Comparison of ENCODE assay signal across 22 mouse cellular contexts in genomic region chr1:146584181-146584580, GRCm38 (mm10).
DNase-seq lines count a peak whose midpoint lies in the region; ATAC-seq and TF ChIP-seq lines count a peak whose summit lies in the region.
"Had no signal": no experiment of that assay in that cellular context is flagged by ENCODE, and none has a peak within 500 bp of the region (broad histone marks: within the 10 kb centered on the region; RNA-seq: fewer than 3 reads in every experiment).

No protein-coding gene starts in this region.

- peak; percentile 6 for TF ChIP-seq RAD21 in MEL (IDR thresholded peaks at IDR 0.05; ENCODE audit: low read depth, low read length)

- ATAC-seq in heart, postnatal 0 days (ENCODE audit: insufficient read depth, low read depth) = no peak
- ATAC-seq in heart, embryonic 12.5 days (ENCODE audit: insufficient number of reproducible peaks, low FRiP score) = no peak
- no peak for ATAC-seq in midbrain, embryonic 14.5 days (ENCODE audit: low FRiP score, low TSS enrichment)
- ATAC-seq in midbrain, embryonic 13.5 days = no peak
- ATAC-seq in stomach, postnatal 0 days (ENCODE audit: low FRiP score, low TSS enrichment) = no peak
- ATAC-seq: activated CD4-positive, CD25-positive, alpha-beta regulatory T cell, adult 4 months; forebrain, embryonic 13.5 days; hindbrain, embryonic 16.5 days; inflammation-experienced regulatory T-cells, adult 6 months; Patski had no signal

- H3K9me3 ChIP-seq in heart, postnatal 0 days (replicated peaks; ENCODE audit: control insufficient read depth, low read length) = no peaks in the 10 kb centered on the region
- no peaks in the 10 kb centered on the region for H3K9me3 ChIP-seq in heart, embryonic 12.5 days (replicated peaks)
- H3K9me3 ChIP-seq in midbrain, embryonic 14.5 days (ENCODE audit: control insufficient read depth, low read length) = no peaks in the 10 kb centered on the region
- no peaks in the 10 kb centered on the region for H3K9me3 ChIP-seq in midbrain, embryonic 13.5 days
- H3K9me3 ChIP-seq in MEL (replicated peaks; ENCODE audit: insufficient read depth, low read length) = no peaks in the 10 kb centered on the region
- no peaks in the 10 kb centered on the region for H3K9me3 ChIP-seq in stomach, postnatal 0 days (ENCODE audit: control insufficient read depth, low read length)
- H3K9me3 ChIP-seq: embryonic facial prominence, embryonic 10.5 days; forebrain, embryonic 13.5 days; heart, embryonic 13.5 days; hindbrain, embryonic 12.5 days had no signal

- no peaks in the 10 kb centered on the region for H3K36me3 ChIP-seq in heart, postnatal 0 days (replicated peaks; ENCODE audit: control insufficient read depth, insufficient read depth, low read length)
- H3K36me3 ChIP-seq in heart, embryonic 12.5 days = no peaks in the 10 kb centered on the region
- no peaks in the 10 kb centered on the region for H3K36me3 ChIP-seq in midbrain, embryonic 14.5 days (ENCODE audit: control insufficient read depth, insufficient read depth, low read length)
- no peaks in the 10 kb centered on the region for H3K36me3 ChIP-seq in midbrain, embryonic 13.5 days
- no peaks in the 10 kb centered on the region for H3K36me3 ChIP-seq in MEL (ENCODE audit: control insufficient read depth in 1 of 2, insufficient read depth in 2 of 2, low read length in 2 of 2)
- H3K36me3 ChIP-seq in stomach, postnatal 0 days (ENCODE audit: control insufficient read depth, insufficient read depth, low read length) = no peaks in the 10 kb centered on the region
- H3K36me3 ChIP-seq: embryonic facial prominence, embryonic 10.5 days; heart, embryonic 13.5 days; hindbrain, embryonic 12.5 days had no signal

- no peak overlapping the region for H3K4me2 ChIP-seq in heart, postnatal 0 days (ENCODE audit: low read depth, low read length)
- no peak overlapping the region for H3K4me2 ChIP-seq in heart, embryonic 12.5 days
- no peak overlapping the region for H3K4me2 ChIP-seq in midbrain, embryonic 14.5 days (ENCODE audit: low read length)
- H3K4me2 ChIP-seq in midbrain, embryonic 13.5 days (replicated peaks) = no peak overlapping the region
- no peak overlapping the region for H3K4me2 ChIP-seq in stomach, postnatal 0 days (replicated peaks; ENCODE audit: low read depth)
- H3K4me2 ChIP-seq: forebrain, embryonic 13.5 days; heart, embryonic 13.5 days; hindbrain, embryonic 12.5 days had no signal

- no peak overlapping the region for H3K27ac ChIP-seq in heart, postnatal 0 days (ENCODE audit: low read depth)
- no peak overlapping the region for H3K27ac ChIP-seq in heart, embryonic 12.5 days (ENCODE audit: poor library complexity, severe bottlenecking)
- H3K27ac ChIP-seq in midbrain, embryonic 14.5 days (replicated peaks; ENCODE audit: low read depth, low read length) = no peak overlapping the region
- H3K27ac ChIP-seq in midbrain, embryonic 13.5 days = no peak overlapping the region
- H3K27ac ChIP-seq in MEL (ENCODE audit: control insufficient read depth, low read depth, low read length) = no peak overlapping the region
- H3K27ac ChIP-seq in stomach, postnatal 0 days (replicated peaks) = no peak overlapping the region
- H3K27ac ChIP-seq: embryonic facial prominence, embryonic 10.5 days; forebrain, embryonic 13.5 days; heart, embryonic 13.5 days; hindbrain, embryonic 12.5 days had no signal

- WGBS in heart, postnatal 0 days = 63% methylated on average over 7 of the region's 7 CpGs
- 64% methylated on average over 7 of the region's 7 CpGs for WGBS in heart, embryonic 12.5 days
- WGBS in midbrain, embryonic 14.5 days = 73% methylated on average over 7 of the region's 7 CpGs
- WGBS in midbrain, embryonic 13.5 days = 73% methylated on average over 7 of the region's 7 CpGs
- WGBS in stomach, postnatal 0 days = 70% methylated on average over 7 of the region's 7 CpGs

- no peak overlapping the region for H3K4me3 ChIP-seq in heart, postnatal 0 days (ENCODE audit: low read depth, low read length)
- no peak overlapping the region for H3K4me3 ChIP-seq in heart, embryonic 12.5 days
- H3K4me3 ChIP-seq in midbrain, embryonic 14.5 days (replicated peaks; ENCODE audit: low read depth, low read length) = no peak overlapping the region
- no peak overlapping the region for H3K4me3 ChIP-seq in midbrain, embryonic 13.5 days (replicated peaks)
- no peak overlapping the region for H3K4me3 ChIP-seq in MEL (ENCODE audit: control insufficient read depth in 1 of 2, insufficient read depth in 1 of 2, low read depth in 2 of 2, low read length in 2 of 2)
- H3K4me3 ChIP-seq in stomach, postnatal 0 days (ENCODE audit: low read depth, low read length) = no peak overlapping the region
- H3K4me3 ChIP-seq: embryonic facial prominence, embryonic 10.5 days; forebrain, embryonic 13.5 days; heart, embryonic 13.5 days; hindbrain, embryonic 12.5 days had no signal

- no peaks in the 10 kb centered on the region for H3K27me3 ChIP-seq in heart, postnatal 0 days (ENCODE audit: control insufficient read depth, insufficient read depth, low read length)
- no peaks in the 10 kb centered on the region for H3K27me3 ChIP-seq in heart, embryonic 12.5 days (replicated peaks)
- H3K27me3 ChIP-seq in midbrain, embryonic 14.5 days (ENCODE audit: control insufficient read depth, insufficient read depth, low read length) = no peaks in the 10 kb centered on the region
- H3K27me3 ChIP-seq in midbrain, embryonic 13.5 days = no peaks in the 10 kb centered on the region
- no peaks in the 10 kb centered on the region for H3K27me3 ChIP-seq in MEL (ENCODE audit: control insufficient read depth in 1 of 2, insufficient read depth in 2 of 2, low read length in 2 of 2)
- H3K27me3 ChIP-seq in stomach, postnatal 0 days (ENCODE audit: control insufficient read depth, insufficient read depth, low read length) = no peaks in the 10 kb centered on the region
- H3K27me3 ChIP-seq: forebrain, embryonic 13.5 days; heart, embryonic 13.5 days; hindbrain, embryonic 12.5 days; Patski had no signal

- TF ChIP-seq POLR2A in MEL (IDR thresholded peaks at IDR 0.05; ENCODE audit: control insufficient read depth in 1 of 2, insufficient read depth in 1 of 2, low read depth in 1 of 2, low read length in 2 of 2, poor library complexity in 1 of 2) = no peak

- TF ChIP-seq EP300 in heart, postnatal 0 days (IDR thresholded peaks at IDR 0.05; ENCODE audit: low read depth) = no peak
- TF ChIP-seq EP300 in MEL (IDR thresholded peaks at IDR 0.05; ENCODE audit: low read depth in 1 of 2, low read length in 2 of 2) = no peak
- TF ChIP-seq EP300 in stomach, postnatal 0 days (optimal IDR thresholded peaks at IDR 0.05) = no peak

- no peaks in the 10 kb centered on the region for H3K79me2 ChIP-seq in MEL (ENCODE audit: control insufficient read depth, insufficient read depth, low read length, poor library complexity)

- no peak for DNase-seq in heart, postnatal 0 days (ENCODE audit: low spot score)
- peak; percentile 4 for DNase-seq in midbrain, embryonic 14.5 days
- DNase-seq in MEL (ENCODE audit: low read depth, low spot score) = no peak
- DNase-seq in stomach, postnatal 0 days (ENCODE audit: low spot score) = no peak
- no peak for DNase-seq in gastrocnemius, postnatal 10 days
- DNase-seq: adrenal gland, postnatal 14 days; cerebellum, adult 18-20 months; cerebellum, adult 9-11 months; gastrocnemius, postnatal 25 days; heart, postnatal 10 days; heart, postnatal 4 days; kidney, adult 2 months had no signal

- H3K9ac ChIP-seq in heart, postnatal 0 days (replicated peaks; ENCODE audit: low read depth, low read length) = no peak overlapping the region
- no peak overlapping the region for H3K9ac ChIP-seq in heart, embryonic 12.5 days
- H3K9ac ChIP-seq in midbrain, embryonic 14.5 days (replicated peaks; ENCODE audit: low read length) = no peak overlapping the region
- H3K9ac ChIP-seq in midbrain, embryonic 13.5 days (replicated peaks) = no peak overlapping the region
- no peak overlapping the region for H3K9ac ChIP-seq in MEL (ENCODE audit: control insufficient read depth, low read depth, low read length, poor library complexity, severe bottlenecking)
- H3K9ac ChIP-seq in stomach, postnatal 0 days (ENCODE audit: low read length) = no peak overlapping the region
- H3K9ac ChIP-seq: forebrain, embryonic 13.5 days; heart, embryonic 13.5 days; hindbrain, embryonic 12.5 days had no signal

- TF ChIP-seq CTCF in heart, postnatal 0 days (IDR thresholded peaks at IDR 0.05; ENCODE audit: low read depth) = peak; percentile 11; the same call in 1 of the 2 replicates
- no peak; a peak in 1 of 6 replicates for TF ChIP-seq CTCF in MEL (IDR thresholded peaks at IDR 0.05 in 2 of 3, conservative IDR thresholded peaks at IDR 0.05 in 1 of 3; ENCODE audit: control insufficient read depth in 1 of 3, insufficient read depth in 1 of 3, low read depth in 2 of 3, low read length in 3 of 3, poor library complexity in 1 of 3, severe bottlenecking in 1 of 3)
- TF ChIP-seq CTCF in stomach, postnatal 0 days (IDR thresholded peaks at IDR 0.05; ENCODE audit: low read depth) = peak; percentile 36

- no peaks in the 10 kb centered on the region for H3K4me1 ChIP-seq in heart, postnatal 0 days (ENCODE audit: control insufficient read depth, insufficient read depth)
- H3K4me1 ChIP-seq in heart, embryonic 12.5 days (replicated peaks) = no peaks in the 10 kb centered on the region
- H3K4me1 ChIP-seq in midbrain, embryonic 14.5 days (ENCODE audit: control insufficient read depth, insufficient read depth, low read length) = no peaks in the 10 kb centered on the region
- no peaks in the 10 kb centered on the region for H3K4me1 ChIP-seq in midbrain, embryonic 13.5 days (replicated peaks)
- H3K4me1 ChIP-seq in MEL (ENCODE audit: control insufficient read depth in 1 of 2, insufficient read depth in 2 of 2, low read length in 2 of 2) = no peaks in the 10 kb centered on the region
- no peaks in the 10 kb centered on the region for H3K4me1 ChIP-seq in stomach, postnatal 0 days (replicated peaks; ENCODE audit: control insufficient read depth, insufficient read depth)
- H3K4me1 ChIP-seq: embryonic facial prominence, embryonic 10.5 days; forebrain, embryonic 13.5 days; heart, embryonic 13.5 days; hindbrain, embryonic 12.5 days had no signal

TF ChIP-seq in MEL, 35 proteins besides CTCF, POLR2A, EP300 and RAD21 (continues in another document):
- TF ChIP-seq MYB (IDR thresholded peaks at IDR 0.05; ENCODE audit: low read depth, low read length) = no peak
- TF ChIP-seq UBTF (IDR thresholded peaks at IDR 0.05; ENCODE audit: borderline replicate concordance, insufficient read depth, low read depth, low read length) = no peak
- no peak for TF ChIP-seq USF1 (IDR thresholded peaks at IDR 0.05; ENCODE audit: low read depth, low read length)
- no peak for TF ChIP-seq E2F4 (IDR thresholded peaks at IDR 0.05; ENCODE audit: borderline replicate concordance, low read depth, low read length)
- TF ChIP-seq HCFC1 (IDR thresholded peaks at IDR 0.05; ENCODE audit: low read depth, low read length) = no peak
- TF ChIP-seq NELFE (IDR thresholded peaks at IDR 0.05; ENCODE audit: low read depth, low read length) = no peak
- no peak for TF ChIP-seq SMC3 (IDR thresholded peaks at IDR 0.05; ENCODE audit: low read depth, low read length)
- no peak for TF ChIP-seq ZKSCAN1 (IDR thresholded peaks at IDR 0.05; ENCODE audit: low read depth, low read length)
- TF ChIP-seq POLR2AphosphoS2 (IDR thresholded peaks at IDR 0.05; ENCODE audit: low read length) = no peak
- TF ChIP-seq MAFK (IDR thresholded peaks at IDR 0.05; ENCODE audit: borderline replicate concordance, low read depth, low read length) = no peak
- TF ChIP-seq MXI1 (IDR thresholded peaks at IDR 0.05; ENCODE audit: low read depth, low read length) = no peak

Comparison
In these comparisons a context has a peak if more than half of its experiments do, and no peak if none do; other contexts are left out.
1. CTCF ChIP-seq: peak in heart, postnatal 0 days (single experiment) and stomach, postnatal 0 days (single experiment); none in MEL (0 of 3).